Mouse (Mus musculus) lung, embryonic 16.5 days (tissue): ENCODE measurements around the gene Sult6b2. TPM values are rescaled to one million over a fixed set of nuclear protein-coding genes. Genes with fewer than 3 reads are reported as not detected.

ENCODE experiments used
- ATAC-seq: fragments of 200-750 bp; cut with Nextera tagmentation; 2 replicates; pipeline ENCODE4 v1.8.0; 2017; ENCODE audit warnings: low read depth, mild to moderate bottlenecking, moderate library complexity
- H3K27ac ChIP-seq: fragments of 300-500 bp; sonication (generic); 2 replicates; pipeline ENCODE4 v1.5.1; 2014; ENCODE audit warnings: mild to moderate bottlenecking, control low read depth, low read length
- H3K27me3 ChIP-seq: fragments of 300-500 bp; sonication (generic); 2 replicates; pipeline ENCODE4 v1.6.1; 2014; ENCODE audit warnings: low read depth, low read length, mixed read lengths; ENCODE audit not compliant: control insufficient read depth, insufficient read depth
- H3K36me3 ChIP-seq: fragments of 300-500 bp; sonication (generic); 2 replicates; pipeline ENCODE4 v1.6.1; 2014; ENCODE audit warnings: low read length; ENCODE audit not compliant: control insufficient read depth, insufficient read depth
- H3K4me1 ChIP-seq: fragments of 300-500 bp; sonication (generic); replicated peaks from 2 replicates; pipeline ENCODE4 v1.6.1; 2014; ENCODE audit warnings: low read length, mixed read lengths; ENCODE audit not compliant: control insufficient read depth, insufficient read depth
- H3K4me2 ChIP-seq: fragments of 300-500 bp; sonication (generic); 2 replicates; pipeline ENCODE4 v1.6.1; 2014; ENCODE audit warnings: low read depth, low read length, control low read depth
- H3K4me3 ChIP-seq: fragments of 300-500 bp; sonication (generic); 2 replicates; pipeline ENCODE4 v1.5.1; 2014; ENCODE audit warnings: mild to moderate bottlenecking, low read length, control low read depth
- H3K9ac ChIP-seq: fragments of 300-500 bp; sonication (generic); 2 replicates; pipeline ENCODE4 v1.6.1; 2014; ENCODE audit warnings: low read length, control low read depth
- H3K9me3 ChIP-seq: fragments of 300-500 bp; sonication (generic); 2 replicates; pipeline ENCODE4 v1.6.1; 2016; ENCODE audit warnings: low read length; ENCODE audit not compliant: control insufficient read depth
- WGBS: fragments of 180-500 bp; shearing (Covaris S2); extraction: QIAGEN DNeasy Blood & Tissue Kit; methylation state at CpG from one replicate; pipeline ENCODE4 v1.1.7; 2014; 5-methylcytosine and 5-hydroxymethylcytosine counted together
- polyA plus RNA-seq: library from polyadenylated mRNA; unstranded; fragments of >200 nt; fragmentation: Nextera tagmentation; extraction: Ambion mirVana; gene quantifications from 2 replicates; pipeline ENCODE4 v1.2.1, GENCODE M21; 2015

Gene Sult6b2
- polyA plus RNA-seq, 1 experiment from 2014 or later = not detected

GRCm38 (mm10) chr6:142786106-142786505, 18.2 kb downstream of the Sult6b2 start:
- no peak overlapping the region for H3K4me2 ChIP-seq
- H3K27ac ChIP-seq = no peak overlapping the region
- ATAC-seq = no peak
- H3K27me3 ChIP-seq = no peaks in the 10 kb centered on the region
- 81% methylated on average over 21 of the region's 21 CpGs for WGBS
- no peaks in the 10 kb centered on the region for H3K4me1 ChIP-seq
- no peak overlapping the region for H3K9ac ChIP-seq
- no peak overlapping the region for H3K4me3 ChIP-seq
- H3K36me3 ChIP-seq = no peaks in the 10 kb centered on the region
- H3K9me3 ChIP-seq = no peaks in the 10 kb centered on the region

- WGBS = 43% methylated on average over 4 of the region's 4 CpGs
- H3K4me3 ChIP-seq = no peak overlapping the region
- no peaks in the 10 kb centered on the region for H3K27me3 ChIP-seq
- H3K9ac ChIP-seq = no peak overlapping the region
- no peak for ATAC-seq
- H3K4me1 ChIP-seq = no peaks in the 10 kb centered on the region
- H3K9me3 ChIP-seq = no peaks in the 10 kb centered on the region
- H3K36me3 ChIP-seq = no peaks in the 10 kb centered on the region
- no peak overlapping the region for H3K4me2 ChIP-seq
- H3K27ac ChIP-seq = no peak overlapping the region
These were observed 19.0 kb downstream of the Sult6b2 start for GRCm38 (mm10) chr6:142785343-142785742.

- WGBS = 76% methylated on average over 7 of the region's 7 CpGs
- no peak for ATAC-seq
- H3K4me3 ChIP-seq = no peak overlapping the region
- no peaks in the 10 kb centered on the region for H3K36me3 ChIP-seq
- no peaks in the 10 kb centered on the region for H3K9me3 ChIP-seq
- no peak overlapping the region for H3K27ac ChIP-seq
- no peaks in the 10 kb centered on the region for H3K27me3 ChIP-seq
- H3K4me1 ChIP-seq = no peaks in the 10 kb centered on the region
- H3K4me2 ChIP-seq = no peak overlapping the region
- no peak overlapping the region for H3K9ac ChIP-seq
These were observed 23.0 kb downstream of the Sult6b2 start for GRCm38 (mm10) chr6:142781286-142781685.

- Histone ChIP-seq H3K27ac (no peak overlapping the region), H3K9ac (no peak overlapping the region), H3K27me3 (no peaks in the 10 kb centered on the region), H3K9me3 (no peaks in the 10 kb centered on the region), H3K4me2 (no peak overlapping the region), H3K4me3 (no peak overlapping the region), H3K36me3 (no peaks in the 10 kb centered on the region; the same call in 1 of the 2 replicates), H3K4me1 (no peaks in the 10 kb centered on the region)
- WGBS = 72% methylated on average over 4 of the region's 4 CpGs
- no peak for ATAC-seq
These were observed 23.7 kb downstream of the Sult6b2 start for GRCm38 (mm10) chr6:142780574-142781033.

GRCm38 (mm10) chr6:142779812-142780573, 24.3 kb downstream of the Sult6b2 start:
- Histone ChIP-seq H3K4me2 (no peak overlapping the region), H3K27ac (no peak overlapping the region), H3K9me3 (no peaks in the 10 kb centered on the region), H3K27me3 (no peaks in the 10 kb centered on the region), H3K9ac (no peak overlapping the region), H3K4me1 (no peaks in the 10 kb centered on the region), H3K36me3 (no peaks in the 10 kb centered on the region; the same call in 1 of the 2 replicates), H3K4me3 (no peak overlapping the region)
- 68% methylated on average over 14 of the region's 14 CpGs for WGBS
- ATAC-seq = peak; percentile 15; the same call in 1 of the 2 replicates

- H3K9me3 ChIP-seq = no peaks in the 10 kb centered on the region
- no peaks in the 10 kb centered on the region for H3K27me3 ChIP-seq
- H3K9ac ChIP-seq = no peak overlapping the region
- H3K4me3 ChIP-seq = no peak overlapping the region
- peak; percentile 62 for ATAC-seq
- H3K27ac ChIP-seq = no peak overlapping the region
- WGBS = 40% methylated on average over 11 of the region's 11 CpGs
- no peaks in the 10 kb centered on the region for H3K4me1 ChIP-seq
- peaks cover 3% of the 10 kb centered on the region; the same call in 1 of the 2 replicates for H3K36me3 ChIP-seq
- no peak overlapping the region for H3K4me2 ChIP-seq
These were observed 25.1 kb downstream of the Sult6b2 start for GRCm38 (mm10) chr6:142779045-142779811.

- 59% methylated on average over 4 of the region's 4 CpGs for WGBS
- ATAC-seq = no peak
- no peaks in the 10 kb centered on the region for H3K4me1 ChIP-seq
- H3K27ac ChIP-seq = no peak overlapping the region
- no peak overlapping the region for H3K9ac ChIP-seq
- H3K4me3 ChIP-seq = no peak overlapping the region
- H3K36me3 ChIP-seq = peaks cover 21% of the 10 kb centered on the region
- no peak overlapping the region for H3K4me2 ChIP-seq
- no peaks in the 10 kb centered on the region for H3K27me3 ChIP-seq
- H3K9me3 ChIP-seq = no peaks in the 10 kb centered on the region
These were observed 27.4 kb downstream of the Sult6b2 start for GRCm38 (mm10) chr6:142776935-142777334.

GRCm38 (mm10) chr6:142773566-142773965, 30.7 kb downstream of the Sult6b2 start:
- Histone ChIP-seq H3K27ac (no peak overlapping the region), H3K4me3 (no peak overlapping the region), H3K27me3 (no peaks in the 10 kb centered on the region), H3K4me1 (no peaks in the 10 kb centered on the region), H3K36me3 (peaks cover 30% of the 10 kb centered on the region), H3K9me3 (no peaks in the 10 kb centered on the region), H3K9ac (no peak overlapping the region), H3K4me2 (no peak overlapping the region)
- no peak for ATAC-seq
- WGBS = 90% methylated on average over 5 of the region's 5 CpGs

GRCm38 (mm10) chr6:142771643-142772042, 32.7 kb downstream of the Sult6b2 start:
- Histone ChIP-seq H3K4me2 (no peak overlapping the region), H3K4me1 (no peaks in the 10 kb centered on the region), H3K27me3 (no peaks in the 10 kb centered on the region), H3K4me3 (no peak overlapping the region), H3K9ac (no peak overlapping the region), H3K27ac (no peak overlapping the region), H3K36me3 (peaks cover 33% of the 10 kb centered on the region), H3K9me3 (no peaks in the 10 kb centered on the region)
- WGBS = 81% methylated on average over 4 of the region's 4 CpGs
- ATAC-seq = no peak
